Mouse (Mus musculus) ovary, postnatal 10 days (tissue): ENCODE measurements around the gene Plpp2.

Source experiments
- DNase-seq: peaks from one replicate; pipeline ENCODE4 v3.0.0; 2022; ENCODE audit warnings: low spot score

Plpp2 gene

GRCm38 (mm10) chr10:79528081-79528480 is 5.5 kb downstream of the Plpp2 start:
- no peak for DNase-seq

- no peak for DNase-seq
Measured at GRCm38 (mm10) chr10:79527453-79527845, 6.1 kb downstream of the Plpp2 start.

- DNase-seq = no peak
Measured at GRCm38 (mm10) chr10:79526661-79527452, 6.7 kb downstream of the Plpp2 start.

GRCm38 (mm10) chr10:79525456-79526325 is 7.9 kb downstream of the Plpp2 start:
- no peak for DNase-seq

- DNase-seq = no peak
Measured at GRCm38 (mm10) chr10:79524433-79524832, 9.2 kb downstream of the Plpp2 start.

GRCm38 (mm10) chr10:79506709-79507108 is 26.9 kb downstream of the Plpp2 start:
- no peak for DNase-seq

- no peak for DNase-seq
Measured at GRCm38 (mm10) chr10:79502830-79503644, 30.6 kb downstream of the Plpp2 start.

GRCm38 (mm10) chr10:79496701-79497288 is 36.8 kb downstream of the Plpp2 start:
- DNase-seq = no peak

GRCm38 (mm10) chr10:79495886-79496285 is 37.7 kb downstream of the Plpp2 start:
- DNase-seq = no peak
